Mouse (Mus musculus) liver, embryonic 15.5 days (tissue): ENCODE data around the gene Arhgef40. TPM values are rescaled to one million over a fixed set of nuclear protein-coding genes. Genes with fewer than 3 reads are reported as not detected.

ENCODE experiments used
- ATAC-seq: fragments of 200-750 bp; cut with Nextera tagmentation; 2 replicates; pipeline ENCODE4 v1.8.0; 2017; ENCODE audit warnings: moderate number of reproducible peaks, mild to moderate bottlenecking, moderate library complexity; ENCODE audit not compliant: insufficient read depth
- H3K27ac ChIP-seq: fragments of 300-500 bp; sonication (generic); replicated peaks from 2 replicates; pipeline ENCODE4 v1.5.1; 2015; ENCODE audit warnings: mild to moderate bottlenecking, inconsistent platforms
- H3K27me3 ChIP-seq: fragments of 300-500 bp; sonication (generic); 2 replicates; pipeline ENCODE4 v1.6.1; 2015; ENCODE audit warnings: mild to moderate bottlenecking, inconsistent platforms
- H3K36me3 ChIP-seq: fragments of 300-500 bp; sonication (generic); replicated peaks from 2 replicates; pipeline ENCODE4 v1.6.1; 2015; ENCODE audit warnings: moderate library complexity, mild to moderate bottlenecking, inconsistent platforms
- H3K4me1 ChIP-seq: fragments of 300-500 bp; sonication (generic); replicated peaks from 2 replicates; pipeline ENCODE4 v1.6.1; 2015; ENCODE audit warnings: inconsistent platforms
- H3K4me2 ChIP-seq: fragments of 300-500 bp; sonication (generic); 2 replicates; pipeline ENCODE4 v1.6.1; 2015; ENCODE audit warnings: moderate library complexity, mild to moderate bottlenecking, inconsistent platforms
- H3K4me3 ChIP-seq: fragments of 300-500 bp; sonication (generic); replicated peaks from 2 replicates; pipeline ENCODE4 v1.5.1; 2015; ENCODE audit warnings: mild to moderate bottlenecking, inconsistent platforms
- H3K9ac ChIP-seq: fragments of 300-500 bp; sonication (generic); 2 replicates; pipeline ENCODE4 v1.6.1; 2015; ENCODE audit warnings: moderate library complexity, mild to moderate bottlenecking, inconsistent platforms
- H3K9me3 ChIP-seq: fragments of 300-500 bp; sonication (generic); replicated peaks from 2 replicates; pipeline ENCODE4 v1.6.1; 2016; ENCODE audit warnings: inconsistent platforms
- WGBS: fragments of 180-500 bp; shearing (Covaris S2); methylation state at CpG from one replicate; pipeline ENCODE4 v1.1.7; 2015; ENCODE audit warnings: mixed read lengths; ENCODE audit not compliant: insufficient replicate concordance; 5-methylcytosine and 5-hydroxymethylcytosine counted together
- polyA plus RNA-seq: library from polyadenylated mRNA; unstranded; fragments of >200 nt; fragmentation: Nextera tagmentation; extraction: Ambion mirVana; gene quantifications from 2 replicates; pipeline ENCODE4 v1.2.1, GENCODE M21; 2015

Arhgef40 gene
- polyA plus RNA-seq, 1 experiment from 2014 or later, result 14.0 TPM

DNA sequence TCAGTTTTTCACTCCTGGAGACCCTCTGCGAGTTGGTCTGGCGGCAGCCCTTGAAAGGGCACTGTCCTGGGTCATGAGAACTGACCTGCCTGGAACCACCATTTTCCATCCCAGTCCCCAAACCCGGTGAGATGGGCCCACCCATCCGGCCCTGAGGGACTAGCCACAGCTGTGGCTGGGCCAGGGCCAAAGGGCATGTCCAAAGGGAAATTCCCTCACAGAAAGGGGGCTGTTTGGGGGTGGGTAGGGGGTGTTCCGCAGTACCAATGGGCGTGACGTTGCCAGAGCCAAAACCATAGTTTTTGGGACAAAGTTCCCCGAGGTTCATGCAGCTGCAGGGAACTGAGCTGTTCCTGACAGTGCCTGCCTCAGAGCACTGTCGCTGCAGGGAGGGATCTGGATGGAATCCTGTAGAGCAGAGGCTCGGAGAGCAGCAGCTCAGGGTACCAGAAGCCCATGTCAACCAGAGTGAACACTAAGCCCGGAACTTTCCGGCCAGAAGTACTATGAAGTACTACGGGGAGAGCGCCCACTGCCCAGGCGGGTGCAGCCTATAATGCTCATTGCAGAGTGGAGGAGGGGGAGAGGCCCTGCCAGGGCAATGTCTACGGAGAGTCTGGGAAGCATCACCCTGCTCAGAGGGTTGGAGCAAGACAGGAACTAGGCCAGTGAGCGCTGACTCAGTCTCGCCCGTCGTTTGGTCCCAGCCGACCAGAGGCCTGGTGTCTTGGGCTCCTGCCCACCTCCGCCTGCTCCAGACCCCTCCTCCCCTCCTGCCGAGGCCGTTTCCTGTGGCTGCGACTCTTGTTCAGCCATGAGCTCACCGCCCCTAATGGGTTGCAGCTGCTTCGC, 1.0 kb downstream of the Arhgef40 start:
- Histone ChIP-seq H3K27me3 (peaks cover 17% of the 10 kb centered on the region; the same call in 1 of the 2 replicates), H3K27ac (peak overlapping the region; percentile 81), H3K4me1 (peaks cover 54% of the 10 kb centered on the region), H3K4me2 (peak overlapping the region; percentile 99), H3K9me3 (no peaks in the 10 kb centered on the region), H3K9ac (peak overlapping the region; percentile 70), H3K4me3 (peak overlapping the region; percentile 70), H3K36me3 (peaks cover 24% of the 10 kb centered on the region)
- WGBS, result 2% methylated on average over 27 of the region's 27 CpGs
- ATAC-seq, result peak; percentile 45

DNA sequence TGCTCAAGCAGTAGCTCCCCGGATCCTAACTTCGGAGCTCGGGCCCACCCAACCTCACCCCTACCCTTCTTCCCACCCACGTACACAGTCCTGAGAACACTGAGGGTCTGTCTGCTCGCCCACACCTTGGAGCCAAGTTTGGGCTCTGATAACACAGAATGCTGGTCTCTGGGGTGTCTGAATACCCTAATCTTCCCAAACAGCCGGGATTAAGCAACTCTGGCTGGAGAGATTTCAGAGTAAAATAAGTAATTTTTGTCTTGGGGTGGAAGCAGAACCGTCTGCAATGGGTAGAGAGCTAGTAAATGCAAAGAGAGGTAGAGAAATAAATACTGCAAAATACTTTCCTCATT, 1.6 kb downstream of the Arhgef40 start:
- Histone ChIP-seq H3K4me3 (peak overlapping the region; percentile 70), H3K27ac (peak overlapping the region; percentile 81), H3K9ac (peak overlapping the region; percentile 70), H3K27me3 (peaks cover 13% of the 10 kb centered on the region; the same call in 1 of the 2 replicates), H3K4me2 (peak overlapping the region; percentile 99), H3K4me1 (peaks cover 54% of the 10 kb centered on the region), H3K9me3 (no peaks in the 10 kb centered on the region), H3K36me3 (peaks cover 29% of the 10 kb centered on the region)
- peak; percentile 58 for ATAC-seq
- 4% methylated on average over 7 of the region's 7 CpGs for WGBS

DNA sequence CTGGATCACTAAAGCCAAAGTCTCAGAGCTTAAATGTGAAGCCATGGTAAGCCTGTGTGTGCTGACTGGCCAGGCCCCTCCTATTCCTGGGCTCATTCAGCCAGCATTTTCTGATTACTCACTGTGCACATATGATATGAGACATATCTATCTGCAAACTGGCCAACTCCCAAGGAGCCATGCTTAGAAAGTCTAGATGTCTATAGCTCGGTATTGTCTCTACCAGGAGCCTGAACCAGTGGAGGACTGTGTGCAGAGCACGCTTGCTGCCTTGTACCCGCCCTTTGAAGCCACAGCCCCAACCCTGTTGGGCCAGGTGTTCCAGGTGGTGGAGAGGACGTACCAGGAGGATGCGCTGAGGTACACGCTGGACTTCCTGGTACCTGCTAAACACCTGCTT, 2.7 kb downstream of the Arhgef40 start:
- Histone ChIP-seq H3K27ac (peak overlapping the region; percentile 81), H3K4me2 (peak overlapping the region; percentile 99), H3K9ac (no peak overlapping the region), H3K9me3 (no peaks in the 10 kb centered on the region), H3K4me3 (no peak overlapping the region), H3K4me1 (peaks cover 54% of the 10 kb centered on the region), H3K36me3 (peaks cover 40% of the 10 kb centered on the region), H3K27me3 (peaks cover 10% of the 10 kb centered on the region; the same call in 1 of the 2 replicates)
- 50% methylated on average over 6 of the region's 6 CpGs for WGBS
- ATAC-seq, result peak; percentile 61

DNA sequence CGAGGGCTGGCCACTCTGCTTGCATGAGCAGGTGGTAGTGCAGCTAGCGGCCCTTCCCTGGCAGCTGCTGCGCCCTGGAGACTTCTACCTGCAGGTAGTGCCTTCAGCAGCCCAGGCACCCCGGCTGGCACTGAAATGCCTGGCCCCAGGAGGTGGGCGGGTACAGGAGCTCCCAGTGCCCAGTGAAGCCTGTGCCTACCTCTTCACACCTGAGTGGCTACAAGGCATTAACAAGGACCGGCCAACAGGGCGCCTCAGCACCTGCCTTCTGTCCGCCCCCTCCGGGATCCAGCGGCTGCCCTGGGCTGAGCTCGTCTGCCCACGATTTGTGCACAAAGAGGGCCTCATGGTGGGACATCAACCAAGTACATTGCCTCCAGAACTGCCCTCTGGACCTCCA, 4.2 kb downstream of the Arhgef40 start:
- peaks cover 50% of the 10 kb centered on the region for H3K4me1 ChIP-seq
- H3K4me3 ChIP-seq, result no peak overlapping the region
- no peak overlapping the region for H3K27ac ChIP-seq
- H3K36me3 ChIP-seq, result peaks cover 46% of the 10 kb centered on the region
- no peak overlapping the region for H3K4me2 ChIP-seq
- ATAC-seq, result no peak
- peaks cover under 1% of the 10 kb centered on the region; the same call in 1 of the 2 replicates for H3K27me3 ChIP-seq
- H3K9ac ChIP-seq, result no peak overlapping the region
- no peaks in the 10 kb centered on the region for H3K9me3 ChIP-seq
- 74% methylated on average over 12 of the region's 12 CpGs for WGBS

DNA sequence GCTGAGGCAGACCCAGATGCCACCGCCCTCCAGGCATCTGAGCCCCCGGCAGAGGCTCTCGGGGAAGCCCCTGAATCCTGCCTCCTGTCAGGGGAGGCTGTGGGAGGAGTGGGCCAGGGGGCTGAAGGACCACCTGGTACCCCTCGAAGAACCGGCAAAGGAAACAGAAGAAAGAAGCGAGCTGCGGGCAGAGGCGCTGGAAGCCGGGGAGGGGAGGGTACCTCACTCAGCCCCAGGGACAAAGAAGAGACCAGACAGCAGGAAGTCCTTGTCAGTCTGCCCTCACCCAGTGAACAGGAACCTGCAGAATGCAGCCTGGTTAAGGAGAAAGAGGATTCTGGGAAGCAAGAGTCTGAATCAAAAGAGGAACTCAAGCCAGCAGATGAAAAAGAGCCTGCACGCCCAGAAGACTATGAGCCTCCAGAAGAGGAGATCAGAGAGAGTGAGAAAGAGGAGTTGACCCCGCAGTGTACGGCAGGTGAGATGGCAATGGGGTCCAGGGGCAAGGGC, 5.0 kb downstream of the Arhgef40 start:
- H3K9ac ChIP-seq, result no peak overlapping the region
- 37% methylated on average over 12 of the region's 12 CpGs for WGBS

DNA sequence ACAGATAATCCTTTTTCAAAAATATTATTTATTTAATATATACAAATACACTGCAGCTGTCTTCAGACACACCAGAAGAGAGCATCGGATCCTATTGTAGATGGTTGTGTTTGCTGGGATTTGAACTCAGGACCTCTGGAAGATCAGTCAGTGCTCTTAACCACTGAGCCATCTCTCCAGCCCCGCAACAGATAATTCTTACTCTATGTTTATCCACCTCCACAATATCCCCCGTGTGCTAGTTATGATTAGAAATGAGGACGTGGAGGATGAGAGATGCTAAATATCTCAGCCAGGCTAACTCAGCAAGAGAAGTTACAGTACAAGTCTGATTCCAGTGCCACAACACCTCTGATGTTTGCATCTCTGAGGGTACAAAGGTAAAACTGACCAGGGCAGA, 9.9 kb downstream of the Arhgef40 start:
- Histone ChIP-seq H3K4me2 (no peak overlapping the region), H3K36me3 (peaks cover 74% of the 10 kb centered on the region), H3K9me3 (no peaks in the 10 kb centered on the region), H3K4me3 (no peak overlapping the region), H3K27me3 (no peaks in the 10 kb centered on the region), H3K27ac (no peak overlapping the region), H3K9ac (no peak overlapping the region), H3K4me1 (peaks cover 9% of the 10 kb centered on the region)
- ATAC-seq, result no peak
- WGBS, result 65% methylated on average over 4 of the region's 4 CpGs

More for the DNA sequence above, 5.0 kb downstream of the Arhgef40 start:
- ATAC-seq, result no peak
- Histone ChIP-seq H3K9me3 (no peaks in the 10 kb centered on the region), H3K27me3 (no peaks in the 10 kb centered on the region), H3K27ac (no peak overlapping the region), H3K4me1 (peaks cover 43% of the 10 kb centered on the region), H3K4me3 (no peak overlapping the region), H3K4me2 (peak overlapping the region; percentile 20; the same call in 1 of the 2 replicates), H3K36me3 (peaks cover 52% of the 10 kb centered on the region)

DNA sequence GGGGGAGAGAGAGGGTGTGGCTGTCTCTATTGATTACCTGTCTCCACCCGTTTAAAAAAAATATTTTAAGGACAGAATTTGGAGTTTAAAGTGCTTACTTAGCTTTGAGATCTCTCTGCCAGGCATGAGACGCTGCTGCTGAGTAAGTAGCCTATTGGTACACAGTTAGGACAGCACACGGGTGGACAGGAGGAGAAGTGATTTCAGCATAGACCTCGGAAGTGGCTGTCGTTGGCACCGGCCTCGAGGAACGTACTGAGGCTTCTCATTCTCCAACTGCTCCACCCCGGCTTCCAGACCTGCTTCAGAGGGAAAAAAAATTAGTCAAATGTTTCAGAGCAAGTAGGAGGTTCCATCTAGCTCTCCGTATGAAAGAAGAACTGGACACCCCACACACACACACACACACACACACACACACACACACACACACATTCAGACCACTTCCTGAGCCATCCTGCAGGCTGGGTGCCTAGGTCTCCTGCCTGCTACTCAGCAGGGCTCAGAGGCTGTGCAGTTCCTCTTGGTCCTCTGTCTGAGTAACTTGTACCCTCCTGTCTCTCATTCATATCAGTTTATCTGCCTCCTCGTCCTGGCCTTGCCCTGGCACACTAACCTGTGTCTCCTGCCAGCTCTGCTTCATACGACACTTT, 10.8 kb downstream of the Arhgef40 start:
- no peak overlapping the region for H3K4me2 ChIP-seq
- no peak overlapping the region for H3K4me3 ChIP-seq
- WGBS, result 38% methylated on average over 12 of the region's 12 CpGs
- H3K27me3 ChIP-seq, result no peaks in the 10 kb centered on the region
- H3K27ac ChIP-seq, result no peak overlapping the region
- no peak for ATAC-seq
- H3K4me1 ChIP-seq, result peaks cover 9% of the 10 kb centered on the region
- peaks cover 75% of the 10 kb centered on the region for H3K36me3 ChIP-seq
- H3K9ac ChIP-seq, result no peak overlapping the region
- H3K9me3 ChIP-seq, result no peaks in the 10 kb centered on the region

DNA sequence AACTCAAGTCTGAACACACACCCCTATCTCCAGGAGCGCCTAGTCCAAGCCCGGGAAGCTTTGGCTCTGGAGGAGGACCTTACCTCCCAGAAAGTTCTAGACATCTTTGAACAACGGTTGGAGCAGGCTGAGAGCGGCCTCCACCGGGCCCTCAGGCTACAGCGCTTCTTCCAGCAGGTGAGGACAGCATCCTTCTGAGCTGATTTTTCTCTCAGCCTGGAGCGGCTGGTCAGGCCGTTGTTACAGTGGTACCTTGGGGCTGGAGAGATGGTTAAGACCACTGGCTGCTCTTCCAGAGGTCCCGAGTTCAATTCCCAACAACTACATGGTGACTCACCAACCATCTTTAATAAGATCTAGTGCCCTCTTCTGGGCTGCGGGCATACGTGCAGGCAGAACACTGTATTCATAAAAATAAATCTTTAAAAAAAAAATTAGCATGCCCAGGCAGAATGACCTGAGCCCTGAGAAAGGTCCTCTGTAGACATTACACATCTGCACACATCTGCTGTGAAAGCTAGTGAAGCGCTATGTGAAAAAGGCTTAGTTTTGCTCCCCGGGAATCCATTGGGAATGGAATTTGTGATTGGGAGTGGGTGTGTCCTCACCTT, 11.8 kb downstream of the Arhgef40 start:
- peaks cover 72% of the 10 kb centered on the region for H3K36me3 ChIP-seq
- no peak for ATAC-seq

DNA sequence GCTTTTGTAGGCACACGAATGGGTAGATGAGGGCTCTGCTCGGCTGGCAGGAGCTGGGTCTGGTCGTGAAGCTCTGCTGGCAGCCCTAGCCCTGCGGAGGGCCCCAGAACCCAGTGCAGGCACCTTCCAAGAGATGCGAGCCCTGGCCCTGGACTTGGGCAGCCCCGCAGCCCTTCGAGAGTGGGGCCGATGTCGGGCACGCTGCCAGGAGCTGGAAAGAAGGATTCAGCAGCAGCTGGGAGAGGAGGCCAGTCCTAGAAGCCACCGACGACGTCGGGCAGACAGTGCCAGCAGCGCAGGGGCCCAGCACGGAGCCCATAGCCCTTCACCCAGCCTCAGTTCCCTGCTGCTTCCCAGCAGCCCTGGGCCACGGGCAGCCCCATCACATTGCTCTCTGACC, 12.3 kb downstream of the Arhgef40 start:
- Histone ChIP-seq H3K4me1 (peaks cover 9% of the 10 kb centered on the region), H3K27ac (no peak overlapping the region), H3K9ac (no peak overlapping the region), H3K4me2 (no peak overlapping the region), H3K4me3 (no peak overlapping the region), H3K27me3 (no peaks in the 10 kb centered on the region), H3K36me3 (peaks cover 70% of the 10 kb centered on the region), H3K9me3 (no peaks in the 10 kb centered on the region)
- 73% methylated on average over 17 of the region's 17 CpGs for WGBS
- ATAC-seq, result no peak

More for the DNA sequence above, 11.8 kb downstream of the Arhgef40 start:
- Histone ChIP-seq H3K4me2 (no peak overlapping the region), H3K9ac (no peak overlapping the region), H3K4me1 (peaks cover 9% of the 10 kb centered on the region), H3K27me3 (no peaks in the 10 kb centered on the region), H3K4me3 (no peak overlapping the region), H3K9me3 (no peaks in the 10 kb centered on the region), H3K27ac (no peak overlapping the region)
- WGBS, result 80% methylated on average over 13 of the region's 13 CpGs

DNA sequence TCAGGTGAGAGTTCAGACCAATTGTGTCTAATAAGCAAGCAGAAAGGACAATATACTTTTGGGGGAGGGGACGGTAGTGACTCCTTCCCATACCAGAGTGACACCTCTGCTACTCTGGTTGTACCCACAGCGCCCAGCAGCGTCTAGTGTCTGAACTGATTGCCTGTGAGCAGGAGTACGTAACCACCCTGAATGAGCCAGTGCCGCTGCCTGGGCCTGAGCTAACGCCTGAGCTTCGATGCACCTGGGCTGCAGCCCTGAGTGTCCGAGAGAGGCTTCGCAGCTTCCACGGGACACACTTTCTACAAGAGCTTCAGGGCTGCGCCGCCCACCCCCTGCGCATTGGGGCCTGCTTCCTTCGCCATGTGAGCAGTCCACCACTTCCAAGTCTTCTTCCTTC, 13.0 kb downstream of the Arhgef40 start:
- Histone ChIP-seq H3K9ac (no peak overlapping the region), H3K4me1 (peaks cover 9% of the 10 kb centered on the region), H3K27me3 (no peaks in the 10 kb centered on the region), H3K27ac (no peak overlapping the region), H3K4me3 (no peak overlapping the region), H3K9me3 (no peaks in the 10 kb centered on the region), H3K36me3 (peaks cover 70% of the 10 kb centered on the region), H3K4me2 (no peak overlapping the region)
- WGBS, result 84% methylated on average over 14 of the region's 14 CpGs
- ATAC-seq, result no peak

DNA sequence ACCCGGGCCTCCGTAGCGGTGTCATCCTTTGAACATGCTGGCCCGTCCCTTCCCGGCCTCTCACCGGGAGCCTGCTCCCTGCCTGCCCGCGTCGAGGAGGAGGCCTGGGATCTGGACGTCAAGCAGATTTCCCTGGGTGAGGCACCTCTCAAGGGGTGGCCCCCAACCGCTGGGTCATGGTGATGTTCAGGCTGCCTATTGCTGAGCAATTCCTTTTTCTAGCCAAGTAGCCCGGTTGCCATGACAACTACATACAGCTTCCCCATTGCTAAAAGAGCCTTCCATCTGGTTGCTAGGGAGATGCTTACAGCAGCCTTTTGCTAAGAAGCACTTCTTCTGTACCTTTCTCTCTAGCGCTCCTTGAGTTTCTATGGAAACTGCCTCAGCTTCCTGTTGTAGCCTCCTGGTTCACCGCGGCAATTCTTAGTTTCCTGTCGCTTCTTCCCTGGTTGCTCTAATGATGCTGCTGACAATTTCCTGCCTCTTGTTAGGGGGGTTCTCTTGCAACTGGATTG, 19.5 kb downstream of the Arhgef40 start:
- ATAC-seq, result no peak
- Histone ChIP-seq H3K27me3 (no peaks in the 10 kb centered on the region), H3K4me1 (peaks cover 7% of the 10 kb centered on the region)

More for the DNA sequence above, 19.5 kb downstream of the Arhgef40 start:
- Histone ChIP-seq H3K4me3 (no peak overlapping the region), H3K9ac (no peak overlapping the region), H3K36me3 (peaks cover 80% of the 10 kb centered on the region), H3K4me2 (no peak overlapping the region), H3K27ac (no peak overlapping the region), H3K9me3 (no peaks in the 10 kb centered on the region)
- 53% methylated on average over 16 of the region's 16 CpGs for WGBS
